Mouse (Mus musculus): ENCODE results near the gene Sema5b. TPM values are rescaled to one million over a fixed set of nuclear protein-coding genes. Genes with fewer than 3 reads are reported as not detected.
"Not testable (repeated sequence)": the region's sequence is repeated elsewhere in the genome, so short reads cannot be mapped to it uniquely, and the experiment has no call there.

Sema5b gene
- polyA plus RNA-seq, 1 experiment, result 0.59 TPM

DNA sequence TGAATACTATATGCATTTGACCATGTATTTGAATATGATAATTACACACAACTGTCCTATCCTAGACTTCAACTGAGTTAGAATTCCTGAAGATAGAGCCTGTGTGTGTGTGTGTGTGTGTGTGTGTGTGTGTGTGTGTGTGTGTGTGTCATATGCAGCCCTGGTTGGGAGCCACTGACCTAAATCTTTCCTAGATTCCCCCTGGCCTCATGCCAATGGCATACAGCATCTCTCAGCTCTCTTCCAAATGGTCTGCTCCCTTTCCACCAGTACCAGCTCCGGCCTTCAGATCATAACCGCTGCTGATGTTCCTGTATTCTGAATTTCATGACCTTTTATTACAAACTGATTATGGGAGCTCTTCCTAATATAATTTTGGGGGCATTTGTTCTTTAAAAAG, 8.4 kb downstream of the Sema5b start:
- DNase-seq (ENCODE audit: low spot score), result no peak

DNA sequence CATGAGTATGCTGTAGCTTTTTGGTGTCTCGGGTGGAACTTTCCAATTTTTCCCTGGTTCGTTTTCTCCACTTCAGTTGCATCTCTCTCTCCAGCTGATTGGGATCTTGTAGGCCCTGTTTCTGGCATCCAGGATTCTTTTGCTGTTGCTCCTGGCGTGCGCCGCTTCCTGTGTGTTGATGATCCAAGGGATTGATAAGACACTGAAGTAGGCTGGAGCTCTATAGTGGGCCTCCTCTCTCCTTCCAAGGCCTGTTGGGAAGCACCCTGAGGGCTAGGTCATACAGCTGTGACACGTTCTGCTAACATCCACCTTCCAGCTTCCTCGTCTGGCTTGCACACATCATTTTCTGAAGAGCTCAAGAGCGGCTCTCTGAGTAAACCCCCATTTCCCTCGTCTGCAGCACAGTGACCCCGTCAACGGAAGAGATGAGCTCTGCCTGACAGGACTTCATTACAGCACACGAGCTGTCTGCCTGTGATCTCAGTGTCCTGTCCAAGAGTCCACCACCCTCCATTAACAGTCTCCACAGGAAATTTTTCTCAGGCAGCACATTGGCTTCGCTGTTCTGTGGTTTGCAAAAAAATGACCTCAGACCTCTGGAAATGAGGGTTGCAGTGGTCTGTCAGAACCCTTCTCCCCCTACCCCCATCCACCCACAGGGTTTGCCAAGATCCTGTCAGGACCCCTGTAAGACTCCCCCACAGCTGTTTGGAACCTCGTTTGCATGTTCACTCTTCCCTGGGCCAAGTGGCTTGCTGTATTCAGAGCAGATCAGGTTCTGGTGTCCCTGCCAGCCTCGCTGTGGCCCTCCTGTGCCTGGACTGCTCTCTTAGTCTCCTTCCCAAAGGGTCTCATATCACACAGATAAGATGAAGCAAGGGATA, 14.9 kb downstream of the Sema5b start:
- DNase-seq (ENCODE audit: low spot score), result no peak

DNA sequence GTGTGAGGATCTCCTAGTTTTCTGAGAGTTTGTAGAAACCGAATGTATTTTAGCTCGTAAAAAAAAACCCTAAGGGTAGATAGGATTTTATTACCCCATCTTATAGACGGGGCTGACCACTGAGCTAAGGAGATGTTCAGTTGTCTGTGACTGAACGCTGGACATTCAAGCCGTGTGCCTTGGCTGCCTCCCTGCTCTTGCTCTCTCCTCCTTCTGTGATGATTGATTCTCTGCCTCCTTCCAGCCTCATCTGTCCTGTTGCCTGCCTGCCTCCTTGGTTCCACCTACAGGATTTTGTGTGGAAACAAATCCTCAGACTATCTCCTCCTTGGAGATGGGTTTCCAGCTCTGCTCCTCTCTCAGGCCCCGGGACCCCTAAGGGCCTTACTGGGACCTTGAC, 16.1 kb downstream of the Sema5b start:
- DNase-seq (ENCODE audit: low spot score), result no peak

DNA sequence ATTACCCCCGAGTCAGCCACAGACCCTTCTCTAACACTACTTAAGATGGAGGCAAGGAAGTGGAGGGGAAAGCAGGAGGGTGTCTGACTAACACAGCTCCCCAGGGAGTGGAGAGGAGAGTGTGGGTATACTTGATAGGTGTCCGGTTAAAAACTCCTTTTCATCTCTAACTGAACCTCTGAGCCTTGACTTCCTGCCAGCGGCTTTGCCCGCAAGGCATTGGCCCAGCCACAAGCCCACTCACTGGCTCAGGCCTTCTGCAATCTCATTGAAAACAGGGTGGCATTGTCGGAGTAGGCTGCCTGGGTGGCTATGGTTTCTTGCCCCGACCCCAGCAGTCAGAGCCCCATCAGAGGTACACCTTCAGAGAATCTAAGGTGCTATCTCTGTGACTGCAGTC, 20.6 kb downstream of the Sema5b start:
- no peak for DNase-seq (ENCODE audit: low spot score)

DNA sequence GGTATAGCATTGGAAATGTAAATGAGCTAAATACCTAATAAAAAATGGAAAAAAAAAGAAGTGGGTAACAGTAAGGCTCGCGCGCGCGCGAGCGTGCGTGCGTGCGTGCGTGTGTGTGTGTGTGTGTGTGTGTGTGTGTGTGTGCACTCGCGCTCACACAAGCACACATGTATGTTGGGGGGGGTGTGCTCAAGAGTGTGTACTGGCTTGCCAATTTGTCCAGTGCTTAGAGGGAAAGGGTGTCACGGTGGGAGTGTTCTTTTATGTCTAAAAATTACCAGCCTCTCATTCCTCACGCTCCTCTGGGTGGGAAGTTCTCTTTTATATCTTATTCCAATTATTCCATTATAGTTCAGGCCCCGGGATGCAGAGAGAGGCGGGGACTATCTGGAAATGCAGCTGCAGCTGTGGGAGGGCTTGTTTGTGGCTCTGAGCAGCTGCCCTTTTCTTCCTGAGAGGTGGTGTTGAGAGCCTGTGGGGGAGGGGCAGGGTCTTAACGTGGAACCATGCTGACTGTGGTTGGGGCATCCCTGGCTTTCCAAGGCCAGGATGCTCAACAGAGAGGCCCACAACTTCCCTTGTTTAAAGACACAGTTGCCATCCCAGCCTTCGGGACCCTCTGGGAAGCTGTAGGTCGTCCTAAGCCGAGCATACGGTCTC, 23.4 kb downstream of the Sema5b start:
- DNase-seq (ENCODE audit: low spot score), result no peak

DNA sequence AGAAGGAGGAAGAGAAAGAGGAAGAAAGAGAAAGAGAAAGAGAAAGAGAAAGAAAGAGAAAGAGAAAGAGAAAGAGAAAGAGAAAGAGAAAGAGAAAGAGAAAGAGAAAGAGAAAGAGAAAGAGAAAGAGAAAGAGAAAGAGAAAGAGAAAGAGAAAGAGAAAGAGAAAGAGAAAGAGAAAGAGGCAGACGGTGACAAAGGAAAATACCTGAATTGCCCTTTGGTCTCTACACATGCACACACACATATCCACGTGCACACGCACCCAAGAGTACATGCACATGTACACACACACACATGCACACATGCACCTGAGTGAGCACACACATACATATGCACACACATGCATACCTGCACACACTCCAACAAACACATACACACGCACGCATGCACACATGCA, 24.7 kb downstream of the Sema5b start:
- DNase-seq (ENCODE audit: low spot score), result not testable (repeated sequence)

DNA sequence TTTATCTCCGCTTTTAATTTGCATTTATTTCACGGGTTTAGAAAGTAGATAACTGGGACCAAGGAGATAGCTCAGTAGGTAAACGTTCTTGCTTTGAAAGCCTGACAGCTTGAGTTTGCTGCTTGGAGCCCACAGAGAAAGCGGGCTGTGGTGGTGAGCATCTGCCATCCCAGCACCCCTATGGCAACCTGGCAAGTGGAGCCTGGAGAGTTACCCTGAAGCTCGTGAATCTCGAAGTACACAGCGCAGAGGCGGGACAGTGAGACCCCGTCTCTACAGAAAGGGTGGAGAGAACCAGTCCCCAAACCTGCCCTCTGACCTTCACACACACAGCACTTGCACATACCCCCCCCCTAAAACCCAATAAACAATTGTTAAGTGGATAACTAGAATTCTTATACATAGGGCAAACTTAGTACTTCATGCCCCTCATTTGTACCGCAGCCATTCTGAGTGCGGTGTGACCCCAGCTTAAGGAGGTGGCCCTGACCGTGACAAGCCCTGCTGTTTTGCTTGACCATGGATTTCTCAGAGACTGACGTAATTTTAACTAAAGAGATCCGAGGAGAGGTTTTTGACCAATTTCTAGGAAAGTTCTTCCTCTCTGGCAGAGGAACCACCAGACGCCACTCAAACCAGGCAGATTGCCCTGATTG, 27.4 kb downstream of the Sema5b start:
- DNase-seq (ENCODE audit: low spot score), result no peak

DNA sequence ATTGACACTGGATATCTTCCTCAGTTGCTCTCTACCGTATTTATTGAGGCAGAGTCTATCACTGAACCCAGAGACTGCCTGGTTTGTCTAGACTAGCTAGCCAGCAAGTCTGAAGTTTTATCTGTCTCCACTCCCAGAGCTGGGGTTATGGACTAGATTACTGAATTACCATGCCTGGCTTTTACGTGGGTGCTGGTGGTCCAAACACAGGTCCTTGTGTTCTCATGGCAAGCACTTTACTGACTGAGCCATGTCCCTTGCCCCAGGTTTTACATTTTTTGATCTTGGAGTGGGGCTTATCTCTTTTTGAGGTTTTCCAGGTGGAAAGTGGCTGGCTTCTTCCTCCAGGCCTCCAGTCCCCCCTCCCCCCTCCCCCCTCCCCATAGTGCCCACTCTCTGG, 28.4 kb downstream of the Sema5b start:
- no peak for DNase-seq (ENCODE audit: low spot score)

DNA sequence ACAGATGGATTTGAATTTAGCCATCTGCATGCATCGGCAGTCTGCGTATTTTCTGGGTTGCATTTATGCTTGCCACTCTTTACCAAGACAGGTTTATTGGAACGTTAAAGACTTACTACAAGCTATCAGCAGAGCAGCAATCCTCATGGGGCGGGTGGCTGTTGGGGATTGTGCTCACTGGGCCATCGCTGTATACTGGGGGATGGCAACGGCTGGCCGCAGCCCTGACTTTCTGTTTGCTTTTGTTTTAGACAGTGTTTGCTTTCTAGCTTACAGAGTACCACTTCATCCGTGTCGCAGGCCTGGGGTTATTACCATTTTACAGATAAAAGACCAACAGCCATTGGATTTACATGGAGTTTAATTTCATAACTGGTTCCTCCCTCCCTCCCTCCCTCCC, 28.8 kb downstream of the Sema5b start:
- DNase-seq (ENCODE audit: low spot score), result no peak

DNA sequence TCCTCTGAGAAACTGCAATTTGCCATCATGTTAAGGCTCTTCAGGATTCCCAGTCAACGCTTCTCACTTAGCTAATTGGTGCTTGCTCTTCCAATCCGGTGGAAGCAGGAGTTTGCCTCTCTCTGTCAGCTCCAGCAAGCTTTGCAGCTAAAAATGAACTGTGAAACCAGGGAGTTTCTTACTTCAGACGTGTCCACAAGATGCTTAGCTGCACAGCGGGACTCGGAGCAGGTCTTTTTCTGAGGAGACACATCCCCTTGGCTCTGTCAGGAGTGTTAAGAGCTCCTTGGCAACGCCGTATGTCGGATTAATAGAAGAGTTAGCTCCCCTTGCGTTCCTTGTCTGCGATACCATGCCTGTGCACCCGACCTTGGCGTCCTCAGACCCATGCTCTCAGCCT, 29.7 kb downstream of the Sema5b start:
- no peak for DNase-seq (ENCODE audit: low spot score)

DNA sequence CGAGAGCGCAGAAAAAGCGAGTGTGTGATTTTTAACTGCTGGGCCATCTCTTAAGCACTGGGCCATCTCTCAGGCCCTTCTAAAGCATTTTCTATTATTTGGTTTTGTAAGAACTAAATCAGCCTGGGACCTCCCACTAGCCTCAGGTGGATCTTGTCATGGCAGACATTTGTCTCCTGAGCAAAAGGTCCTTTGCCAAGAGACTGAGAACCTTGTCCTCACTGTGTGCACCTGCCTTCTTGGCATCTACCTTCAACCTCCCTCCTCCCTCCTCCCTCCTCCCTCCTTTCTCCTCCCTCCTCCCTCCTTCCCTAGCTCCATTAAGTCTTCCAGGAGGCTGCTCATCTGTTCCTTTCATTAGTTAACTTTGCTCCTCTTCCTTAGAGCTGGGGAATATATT, 32.6 kb downstream of the Sema5b start:
- no peak for DNase-seq (ENCODE audit: low spot score)

DNA sequence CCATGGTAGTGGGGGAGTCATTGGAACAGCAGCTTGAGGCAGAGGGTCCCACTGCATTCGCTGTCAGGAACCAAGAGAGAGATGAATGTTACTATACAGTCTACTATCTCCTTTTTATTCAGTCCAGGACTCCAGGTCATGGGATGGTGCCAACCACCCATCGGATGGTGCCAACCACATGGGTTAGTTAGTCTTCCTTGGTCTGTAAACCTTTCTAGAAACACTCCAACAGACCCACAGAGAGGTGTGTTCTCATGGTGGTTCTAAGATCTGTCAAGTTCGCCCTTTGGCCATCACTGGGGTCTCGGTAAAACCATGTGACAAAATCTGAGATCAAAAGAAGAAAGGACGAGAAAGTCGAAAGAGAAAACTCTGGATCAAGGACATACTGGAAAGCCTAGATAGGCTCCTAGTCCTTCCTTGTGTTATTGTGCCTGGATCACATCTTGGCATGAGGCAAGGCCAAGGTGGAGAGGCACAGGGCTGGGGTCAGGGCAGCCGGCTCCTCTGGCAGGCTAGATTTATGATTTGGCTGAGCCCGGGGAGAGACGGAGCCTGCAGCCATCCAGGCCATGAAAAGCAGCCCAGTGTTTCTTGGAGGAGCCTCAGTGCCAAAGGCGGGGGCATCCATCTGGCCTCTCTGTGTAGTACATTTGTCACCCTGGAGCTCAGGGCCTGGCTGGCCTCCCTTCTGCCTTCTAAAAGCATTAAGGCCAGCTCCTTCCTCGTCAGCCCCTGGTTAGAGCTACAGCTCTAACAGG, 36.4 kb downstream of the Sema5b start:
- no peak for DNase-seq (ENCODE audit: low spot score)

DNA sequence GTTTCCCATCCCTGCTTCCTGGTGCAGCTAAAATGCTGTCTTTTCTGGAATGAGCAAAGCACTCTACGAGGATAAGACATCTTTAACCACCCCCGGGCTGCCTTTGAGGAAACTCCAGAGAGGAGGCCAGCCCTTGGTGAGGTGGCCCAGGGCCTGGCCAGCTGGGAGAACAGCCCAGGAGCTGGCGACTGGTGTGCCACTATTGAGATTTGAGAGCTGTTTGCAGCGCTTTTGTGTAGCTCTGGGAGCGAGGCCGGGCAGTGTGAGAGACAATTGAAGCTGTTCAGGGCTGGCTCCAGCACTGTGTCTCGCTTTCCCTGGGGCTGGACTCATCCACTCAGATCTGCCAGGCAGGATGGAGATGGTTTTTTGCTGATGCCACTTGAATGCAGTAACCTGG, 40.4 kb downstream of the Sema5b start:
- DNase-seq (ENCODE audit: low spot score), result no peak

DNA sequence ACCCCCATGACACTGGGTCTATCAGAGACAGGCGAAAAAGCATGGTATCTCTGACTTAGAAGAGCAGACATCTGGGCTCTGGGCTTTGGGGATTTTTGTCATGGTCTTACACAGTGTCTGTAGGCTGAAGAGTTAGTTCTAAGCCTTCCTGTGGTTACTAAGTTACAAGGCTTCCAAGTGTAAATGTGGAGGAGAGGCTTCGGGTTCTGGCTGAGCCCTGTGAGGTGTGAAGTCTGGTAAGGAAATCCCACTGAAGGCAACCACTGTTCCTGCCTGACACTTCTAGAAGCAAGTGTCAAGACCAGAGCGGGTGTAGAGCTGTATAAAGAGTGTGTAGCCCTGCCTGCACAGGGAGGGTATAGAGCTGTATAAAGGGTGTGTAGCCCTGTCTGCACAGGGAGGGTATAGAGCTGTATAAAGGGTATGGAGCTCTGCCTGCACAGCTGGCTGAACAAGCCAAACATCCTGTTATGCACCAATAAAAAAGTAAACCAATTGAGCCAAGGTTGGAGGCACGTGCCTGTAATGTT, 42.7 kb downstream of the Sema5b start:
- DNase-seq (ENCODE audit: low spot score), result no peak

DNA sequence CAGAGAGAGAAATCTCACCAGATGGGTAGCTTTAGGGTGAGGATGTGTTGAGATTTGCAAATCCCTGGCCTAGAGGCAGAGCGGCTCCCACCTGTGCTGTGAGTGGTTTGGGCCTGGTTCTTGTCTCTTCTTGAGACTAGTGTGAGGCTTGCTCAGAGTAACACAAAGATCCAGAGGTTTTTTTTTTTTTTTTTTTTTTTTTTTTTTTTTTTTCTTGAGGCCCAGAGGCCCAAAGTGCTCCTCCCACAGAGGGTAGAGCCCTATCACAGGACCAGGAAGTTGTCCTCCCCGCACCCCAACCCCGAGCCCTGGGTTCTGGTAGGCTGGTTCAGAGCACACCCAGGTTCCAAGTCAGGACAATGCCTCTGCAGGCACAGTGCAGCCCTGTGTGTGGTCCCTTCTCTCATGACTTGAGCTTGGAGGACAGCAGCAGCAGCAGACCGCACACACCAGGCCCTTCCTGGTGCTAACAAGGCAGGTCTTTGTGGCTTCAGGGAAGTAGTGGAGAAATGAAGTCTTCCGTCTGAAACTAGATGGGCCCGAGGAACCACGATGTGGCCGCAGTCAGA, 44.3 kb downstream of the Sema5b start:
- DNase-seq (ENCODE audit: low spot score), result no peak

DNA sequence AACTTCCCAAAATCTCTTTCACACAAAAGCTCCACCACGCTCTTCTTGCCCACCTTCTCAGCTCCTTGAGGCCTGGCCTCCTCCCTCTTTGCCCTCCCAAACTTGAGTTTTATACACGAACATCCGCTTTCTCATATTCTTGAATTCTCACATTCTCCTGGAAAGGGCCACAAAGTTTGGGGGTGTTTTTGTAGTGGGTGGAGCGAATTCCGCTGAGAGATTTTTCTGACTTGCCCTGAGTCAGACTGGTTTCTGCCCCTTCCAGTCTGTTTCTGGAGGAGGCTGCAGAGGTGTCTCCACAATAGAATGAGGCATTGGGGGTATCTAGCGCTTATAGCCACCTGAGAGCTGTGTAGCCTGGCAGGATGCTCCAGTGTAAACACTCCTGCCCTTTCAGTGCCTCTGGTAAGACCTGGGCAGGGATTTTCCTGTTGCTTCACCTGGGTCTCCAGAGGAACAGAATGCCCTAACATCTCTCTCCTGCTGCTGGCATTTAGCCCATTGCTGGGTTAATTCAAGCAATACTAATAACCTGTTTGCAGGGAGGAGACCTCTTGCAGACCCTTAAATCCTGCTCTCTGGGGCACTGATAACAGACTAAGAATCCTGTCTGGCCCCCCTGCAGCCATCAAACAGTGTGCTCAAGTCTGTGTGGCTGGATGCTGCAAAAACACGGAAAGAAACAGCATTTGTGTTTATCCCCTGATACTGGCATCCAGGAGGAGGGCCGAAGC, 46.3 kb downstream of the Sema5b start:
- no peak for DNase-seq (ENCODE audit: low spot score)

DNA sequence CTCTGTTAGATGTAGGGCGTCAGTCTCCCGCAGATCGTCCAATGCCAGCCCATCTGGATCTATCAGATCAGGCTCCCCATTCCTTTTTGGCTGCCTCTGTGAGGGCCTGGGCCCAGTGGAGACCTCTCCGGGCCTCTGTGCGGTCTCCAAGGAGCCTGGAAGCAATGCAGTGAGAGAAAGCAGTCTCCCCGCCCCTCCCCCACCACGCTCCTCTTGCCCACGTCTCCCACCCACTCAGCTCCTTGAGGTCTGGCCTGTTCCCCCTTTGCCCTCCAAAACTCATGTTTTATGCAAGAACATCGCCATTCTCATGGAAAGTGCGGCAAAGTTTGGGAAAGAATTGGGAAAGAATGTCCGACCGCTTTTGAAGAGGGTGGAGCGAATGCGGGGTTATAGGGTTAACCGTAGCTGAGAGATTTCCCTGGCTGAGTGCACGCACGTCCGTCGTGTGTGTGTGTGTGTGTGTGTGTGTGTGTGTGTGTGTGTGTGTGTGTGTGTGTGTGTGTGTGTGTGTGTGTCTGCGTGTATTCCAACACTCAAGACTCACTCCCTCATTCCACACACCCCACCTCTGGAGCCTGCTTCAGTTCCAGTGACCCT, 47.0 kb downstream of the Sema5b start:
- no peak for DNase-seq (ENCODE audit: low spot score)

DNA sequence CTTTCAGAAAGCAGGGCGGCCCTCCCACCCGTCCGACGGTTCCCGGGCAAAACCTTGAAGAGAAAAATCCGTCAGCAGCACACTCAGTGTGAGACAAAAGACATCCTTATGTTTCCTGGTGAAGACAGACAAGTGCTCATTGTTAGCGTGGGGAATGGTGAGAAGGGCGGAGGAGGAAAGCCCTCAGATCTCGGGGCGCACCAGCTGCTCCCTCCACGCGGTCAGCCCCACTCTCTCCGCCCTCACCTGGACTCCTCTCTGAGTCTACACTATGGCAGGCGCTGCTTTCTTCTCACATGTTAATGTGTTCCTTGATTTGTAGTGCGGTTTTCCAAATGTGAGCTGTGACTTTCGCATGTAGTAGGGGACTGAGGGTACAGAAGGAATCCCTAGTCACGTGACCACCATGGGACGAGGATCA, 47.8 kb downstream of the Sema5b start:
- no peak for DNase-seq (ENCODE audit: low spot score)

DNA sequence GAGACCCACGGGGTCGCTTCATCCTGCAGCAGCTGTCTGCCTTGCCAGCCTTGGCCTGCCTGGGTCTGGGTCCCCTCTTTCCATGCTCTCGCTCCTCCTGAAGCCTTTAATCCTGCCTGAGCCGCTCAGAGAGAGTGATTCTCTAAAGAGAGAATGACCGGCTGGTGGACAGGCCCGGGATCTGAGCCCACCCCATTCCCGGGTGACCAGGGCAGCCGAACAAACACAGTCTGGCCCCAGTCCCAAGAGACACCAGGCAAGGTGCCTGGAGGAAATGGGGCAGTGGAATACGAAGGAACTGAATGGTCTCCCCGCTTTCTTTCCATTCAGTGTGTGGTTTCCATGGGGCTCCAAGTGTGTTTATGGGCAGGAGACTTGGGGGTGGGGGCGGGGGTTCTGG, 50.8 kb downstream of the Sema5b start:
- DNase-seq (ENCODE audit: low spot score), result no peak

DNA sequence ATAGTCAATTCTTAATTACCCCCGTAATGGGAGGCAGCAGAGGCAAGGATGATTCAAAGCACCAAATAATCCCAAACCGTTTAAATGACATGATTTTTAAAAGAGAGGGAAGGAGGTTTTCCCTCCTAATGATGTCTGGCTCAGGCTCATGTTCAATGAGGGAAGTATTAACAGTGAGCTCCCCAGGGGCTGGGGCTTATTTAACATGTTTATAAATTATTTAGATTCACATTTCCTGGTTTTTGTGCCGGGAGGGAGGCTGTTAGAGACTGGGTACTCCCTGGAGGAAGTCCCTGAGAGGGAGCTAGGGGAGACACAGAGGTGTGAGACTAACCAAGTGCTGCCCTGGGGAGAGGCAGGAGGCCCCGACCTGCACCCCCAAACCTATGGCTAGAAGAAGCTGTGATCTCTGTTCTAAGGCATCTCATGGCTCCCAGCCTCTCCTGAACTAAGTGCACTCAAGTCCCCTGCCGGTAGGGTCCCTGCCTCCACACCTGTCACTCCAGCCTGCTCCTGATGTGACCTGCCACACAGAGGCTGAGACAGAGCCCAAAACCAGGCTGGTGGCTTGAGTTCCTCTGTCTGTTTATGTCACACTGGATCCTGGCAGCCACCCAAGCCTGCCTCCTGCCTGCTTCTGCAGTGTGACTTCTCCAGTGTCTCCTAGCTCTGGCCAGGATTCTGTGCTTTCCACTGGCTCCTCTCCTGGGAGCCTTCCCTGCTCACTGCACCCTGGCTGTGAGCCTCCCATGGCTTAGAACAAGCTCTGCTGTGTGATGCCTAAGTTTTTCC, 51.5 kb downstream of the Sema5b start:
- DNase-seq (ENCODE audit: low spot score), result no peak

Data from urinary bladder, adult 2 months (tissue).